Mouse (Mus musculus) midbrain, embryonic 13.5 days (tissue): Measurements from ENCODE around the gene Fnbp4. TPM values are rescaled to one million over a fixed set of nuclear protein-coding genes. Genes with fewer than 3 reads are reported as not detected.

Experiments used
- ATAC-seq: fragments of 200-750 bp; cut with Nextera tagmentation; 2 replicates; pipeline ENCODE4 v1.8.0; 2017; ENCODE audit warnings: mild to moderate bottlenecking, moderate TSS enrichment, moderate library complexity
- H3K27ac ChIP-seq: fragments of 300-500 bp; sonication (generic); 2 replicates; pipeline ENCODE4 v1.5.1; 2015; ENCODE audit warnings: inconsistent platforms, mild to moderate bottlenecking, moderate library complexity
- H3K27me3 ChIP-seq: fragments of 300-500 bp; sonication (generic); 2 replicates; pipeline ENCODE4 v1.6.1; 2015; ENCODE audit warnings: mild to moderate bottlenecking, inconsistent platforms
- H3K36me3 ChIP-seq: fragments of 300-500 bp; sonication (generic); 2 replicates; pipeline ENCODE4 v1.6.1; 2015; ENCODE audit warnings: mild to moderate bottlenecking, inconsistent platforms
- H3K4me1 ChIP-seq: fragments of 300-500 bp; sonication (generic); replicated peaks from 2 replicates; pipeline ENCODE4 v1.6.1; 2015; ENCODE audit warnings: inconsistent platforms
- H3K4me2 ChIP-seq: fragments of 300-500 bp; sonication (generic); replicated peaks from 2 replicates; pipeline ENCODE4 v1.6.1; 2015; ENCODE audit warnings: moderate library complexity, mild to moderate bottlenecking, inconsistent platforms
- H3K4me3 ChIP-seq: fragments of 300-500 bp; sonication (generic); replicated peaks from 2 replicates; pipeline ENCODE4 v1.5.1; 2015; ENCODE audit warnings: mild to moderate bottlenecking, inconsistent platforms
- H3K9ac ChIP-seq: fragments of 300-500 bp; sonication (generic); replicated peaks from 2 replicates; pipeline ENCODE4 v1.6.1; 2015; ENCODE audit warnings: mild to moderate bottlenecking, inconsistent platforms
- H3K9me3 ChIP-seq: fragments of 300-500 bp; sonication (generic); 2 replicates; pipeline ENCODE4 v1.6.1; 2016; ENCODE audit warnings: mild to moderate bottlenecking, inconsistent platforms
- WGBS: fragments of 180-500 bp; shearing (Covaris S2); methylation state at CpG from one replicate; pipeline ENCODE4 v1.1.7; 2015; 5-methylcytosine and 5-hydroxymethylcytosine counted together
- polyA plus RNA-seq: library from polyadenylated mRNA; unstranded; fragments of >200 nt; fragmentation: Nextera tagmentation; extraction: Ambion mirVana; gene quantifications from 2 replicates; pipeline ENCODE4 v1.2.1, GENCODE M21; 2015

Gene Fnbp4
- polyA plus RNA-seq: 118 and 131 TPM in 2 replicates

GRCm38 (mm10) chr2:90745053-90745678 lies at the start of gene Fnbp4:
Gene Fnbp4, plus strand, starts transcription at chr2:90745370.
- peak within 1 kb of the TSS; percentile 97 for H3K27ac ChIP-seq
- H3K4me3 ChIP-seq: peak within 1 kb of the TSS; percentile 97
- H3K9ac ChIP-seq: peak within 1 kb of the TSS; percentile 99
- peaks cover 14% of the 10 kb centered on the region for H3K36me3 ChIP-seq
- no peaks in the 10 kb centered on the region for H3K9me3 ChIP-seq
- H3K4me2 ChIP-seq: peak within 1 kb of the TSS; percentile 79
- peak; percentile 100 for ATAC-seq
- H3K27me3 ChIP-seq: no peaks in the 10 kb centered on the region
- under 1% methylated on average over 44 of the region's 44 CpGs for WGBS
- peaks cover 41% of the 10 kb centered on the region for H3K4me1 ChIP-seq

DNA sequence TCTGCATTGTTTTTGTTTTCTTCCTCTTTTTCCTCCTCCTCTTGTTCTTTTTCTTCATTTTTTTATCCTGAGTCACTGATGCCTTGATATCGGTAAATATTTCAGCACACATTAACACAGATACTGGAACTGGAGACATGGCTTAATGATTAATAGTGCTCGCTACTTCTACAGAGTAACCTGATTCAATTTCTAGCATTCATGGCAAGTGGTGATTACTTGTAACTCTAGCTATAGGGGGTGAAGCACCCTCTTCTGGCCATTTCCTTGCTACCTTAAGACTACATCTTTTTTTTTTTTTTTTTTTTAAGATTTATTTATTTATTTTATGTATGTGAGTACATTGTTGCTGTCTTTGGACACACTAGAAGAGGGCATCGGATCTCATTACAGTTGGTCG lies 44.2 kb upstream of the Fnbp4 start:
- WGBS: 94% methylated on average over 4 of the region's 4 CpGs
- ATAC-seq: no peak

DNA sequence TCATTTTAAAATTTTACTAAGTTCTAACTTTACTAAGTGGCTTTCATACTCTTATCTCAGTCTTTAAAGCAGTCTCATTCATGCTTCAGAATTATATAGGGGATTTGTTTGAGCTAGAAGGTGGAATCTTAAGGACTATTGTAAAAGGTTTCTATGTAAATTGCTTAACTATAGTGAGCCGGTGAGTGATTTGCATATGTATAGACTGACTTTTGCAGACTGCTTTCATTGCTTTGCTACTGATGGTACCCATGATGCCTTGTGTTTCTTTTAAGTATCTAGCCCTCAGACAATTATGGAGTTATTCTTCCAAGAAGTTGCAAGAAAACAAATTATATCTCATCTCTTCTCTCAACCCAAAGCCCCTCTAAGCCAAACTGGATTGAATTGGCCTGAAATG lies 36.6 kb upstream of the Fnbp4 start:
- Histone ChIP-seq H3K27me3 (no peaks in the 10 kb centered on the region), H3K27ac (no peak overlapping the region), H3K9ac (no peak overlapping the region), H3K9me3 (no peaks in the 10 kb centered on the region), H3K4me2 (no peak overlapping the region), H3K4me3 (no peak overlapping the region), H3K4me1 (0 out of 2 replicates have a peak, but pooled peaks cover 2% of the 10 kb centered on the region), H3K36me3 (peaks cover 89% of the 10 kb centered on the region)
- WGBS: 8% methylated on average over 1 of the region's 1 CpGs
- ATAC-seq: no peak

More for the DNA sequence above, 44.2 kb upstream of the Fnbp4 start:
- no peak overlapping the region for H3K4me3 ChIP-seq
- H3K27me3 ChIP-seq: no peaks in the 10 kb centered on the region
- no peak overlapping the region for H3K9ac ChIP-seq
- H3K4me1 ChIP-seq: no peaks in the 10 kb centered on the region
- no peak overlapping the region for H3K27ac ChIP-seq
- no peak overlapping the region for H3K4me2 ChIP-seq
- no peaks in the 10 kb centered on the region for H3K9me3 ChIP-seq
- H3K36me3 ChIP-seq: peaks cover 91% of the 10 kb centered on the region

DNA sequence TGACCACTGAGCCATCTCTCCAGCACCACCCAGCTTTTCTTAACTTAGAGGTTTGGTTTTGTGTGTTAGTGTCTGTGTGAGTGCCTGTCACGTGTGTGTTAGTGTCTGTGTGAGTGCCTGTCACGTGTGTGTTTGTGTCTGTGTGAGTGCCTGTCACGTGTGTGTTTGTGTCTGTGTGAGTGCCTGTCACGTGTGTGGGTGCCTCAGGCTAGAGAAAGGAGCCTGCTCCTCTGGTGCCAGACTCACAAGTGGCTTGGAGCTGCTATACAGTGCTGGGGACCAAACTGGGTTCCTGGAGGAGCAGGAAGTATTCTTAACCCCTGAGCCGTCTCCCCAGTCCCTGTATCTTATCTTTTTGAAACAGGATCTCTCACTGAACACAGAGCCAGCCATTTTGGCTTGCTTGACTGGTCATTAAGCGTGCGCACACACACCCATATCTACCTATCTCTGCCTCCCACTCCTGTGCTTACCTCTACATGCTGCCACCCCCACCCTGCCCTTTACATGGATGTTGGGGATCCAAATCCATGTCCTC lies 29.5 kb upstream of the Fnbp4 start:
- peaks cover 83% of the 10 kb centered on the region for H3K36me3 ChIP-seq
- H3K27ac ChIP-seq: no peak overlapping the region
- no peak overlapping the region for H3K4me2 ChIP-seq
- WGBS: 94% methylated on average over 7 of the region's 7 CpGs
- ATAC-seq: no peak
- no peak overlapping the region for H3K9ac ChIP-seq
- H3K4me1 ChIP-seq: no peaks in the 10 kb centered on the region
- no peak overlapping the region for H3K4me3 ChIP-seq
- H3K9me3 ChIP-seq: no peaks in the 10 kb centered on the region
- H3K27me3 ChIP-seq: no peaks in the 10 kb centered on the region

DNA sequence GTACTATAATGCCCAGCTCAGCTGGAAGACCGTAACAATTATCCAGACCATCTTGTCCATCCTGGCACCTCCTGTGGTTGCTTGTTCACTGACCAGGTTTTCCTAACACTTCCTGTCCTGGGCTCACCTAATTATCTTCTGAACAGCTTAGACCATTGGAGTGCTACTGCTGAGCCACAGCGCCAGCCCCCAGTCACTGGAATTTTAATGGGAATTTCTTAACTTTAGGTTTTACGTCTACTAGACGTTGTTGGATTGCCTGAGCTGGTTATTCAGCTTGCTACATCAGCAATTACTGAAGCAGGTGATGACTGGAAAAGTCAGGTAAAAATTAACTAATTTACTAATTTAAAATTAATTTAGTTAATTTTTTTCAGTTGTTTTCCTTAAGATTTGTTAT lies 27.8 kb upstream of the Fnbp4 start:
- Histone ChIP-seq H3K4me2 (no peak overlapping the region), H3K9me3 (no peaks in the 10 kb centered on the region), H3K9ac (no peak overlapping the region), H3K4me3 (no peak overlapping the region), H3K27me3 (no peaks in the 10 kb centered on the region), H3K27ac (no peak overlapping the region), H3K4me1 (no peaks in the 10 kb centered on the region), H3K36me3 (peaks cover 80% of the 10 kb centered on the region)
- 92% methylated on average over 4 of the region's 4 CpGs for WGBS
- no peak for ATAC-seq

GRCm38 (mm10) chr2:90717948-90718347 lies 27.2 kb upstream of the Fnbp4 start:
- ATAC-seq: no peak
- whole genome bisulfite sequencing: 89% methylated on average over 5 of the region's 5 CpGs
- peaks cover 79% of the 10 kb centered on the region for H3K36me3 ChIP-seq
- H3K4me3 ChIP-seq: no peak overlapping the region
- no peaks in the 10 kb centered on the region for H3K9me3 ChIP-seq
- no peaks in the 10 kb centered on the region for H3K4me1 ChIP-seq
- H3K4me2 ChIP-seq: no peak overlapping the region
- no peak overlapping the region for H3K9ac ChIP-seq
- H3K27ac ChIP-seq: no peak overlapping the region
- H3K27me3 ChIP-seq: no peaks in the 10 kb centered on the region

DNA sequence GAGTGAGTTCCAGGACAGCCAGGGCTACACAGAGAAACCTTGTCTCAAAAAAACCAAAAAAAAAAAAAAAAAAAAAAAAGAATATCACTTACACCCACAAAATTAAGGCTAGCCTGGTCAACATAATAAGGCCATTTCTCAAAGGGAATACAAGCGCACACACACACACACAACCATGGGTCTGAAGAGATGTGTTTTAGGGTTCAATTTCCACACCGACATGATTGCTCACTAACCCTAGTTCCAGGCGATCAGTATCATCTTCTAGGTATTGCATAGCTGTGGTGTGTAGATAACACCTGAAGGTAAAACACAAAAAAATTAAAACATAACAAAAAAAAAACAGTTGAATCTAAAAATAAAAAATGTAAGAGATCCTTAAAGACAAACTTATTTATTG lies 18.4 kb upstream of the Fnbp4 start:
- peaks cover 87% of the 10 kb centered on the region for H3K36me3 ChIP-seq

GRCm38 (mm10) chr2:90735326-90735725 lies 9.8 kb upstream of the Fnbp4 start:
- Histone ChIP-seq H3K9ac (no peak overlapping the region), H3K27ac (no peak overlapping the region), H3K4me3 (no peak overlapping the region), H3K9me3 (no peaks in the 10 kb centered on the region), H3K4me2 (no peak overlapping the region), H3K36me3 (peaks cover 72% of the 10 kb centered on the region), H3K27me3 (no peaks in the 10 kb centered on the region), H3K4me1 (no peaks in the 10 kb centered on the region)
- 96% methylated on average over 11 of the region's 11 CpGs for WGBS
- ATAC-seq: no peak

More for the DNA sequence above, 18.4 kb upstream of the Fnbp4 start:
- Histone ChIP-seq H3K4me3 (no peak overlapping the region), H3K4me2 (no peak overlapping the region), H3K27ac (no peak overlapping the region), H3K4me1 (no peaks in the 10 kb centered on the region), H3K9me3 (no peaks in the 10 kb centered on the region), H3K9ac (no peak overlapping the region), H3K27me3 (no peaks in the 10 kb centered on the region)
- WGBS: 96% methylated on average over 3 of the region's 3 CpGs
- no peak for ATAC-seq

- no peak for ATAC-seq
- Histone ChIP-seq H3K9me3 (no peaks in the 10 kb centered on the region), H3K4me1 (no peaks in the 10 kb centered on the region), H3K4me2 (no peak overlapping the region), H3K9ac (no peak overlapping the region), H3K27ac (no peak overlapping the region), H3K27me3 (no peaks in the 10 kb centered on the region), H3K4me3 (no peak overlapping the region), H3K36me3 (peaks cover 40% of the 10 kb centered on the region)
- WGBS: 89% methylated on average over 3 of the region's 3 CpGs
These were observed 6.4 kb upstream of the Fnbp4 start for GRCm38 (mm10) chr2:90738801-90739200.

DNA sequence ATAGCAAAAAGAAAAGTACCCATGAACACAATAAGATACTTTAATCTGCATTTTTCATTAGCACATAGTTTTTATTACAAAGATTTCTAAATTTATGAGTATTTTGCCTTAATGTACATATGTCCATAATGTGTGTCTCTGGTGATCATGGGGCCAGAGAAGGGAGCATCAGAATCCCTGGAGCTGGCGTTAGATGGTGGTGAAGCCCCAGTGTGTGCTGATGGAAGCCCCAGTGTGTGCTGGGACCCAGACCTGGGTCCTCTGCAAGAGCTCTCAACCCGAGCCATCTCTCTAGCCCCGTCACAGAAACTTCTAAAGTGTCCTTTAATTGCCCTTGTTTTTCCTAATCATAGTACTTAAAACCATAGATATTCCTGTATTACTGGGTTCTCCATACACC lies 5.8 kb upstream of the Fnbp4 start:
- no peak for ATAC-seq
- 0 out of 2 replicates have a peak, but pooled peaks cover 3% of the 10 kb centered on the region for H3K4me1 ChIP-seq
- no peak overlapping the region for H3K27ac ChIP-seq
- 95% methylated on average over 3 of the region's 3 CpGs for WGBS
- H3K4me2 ChIP-seq: no peak overlapping the region
- H3K9ac ChIP-seq: no peak overlapping the region
- no peaks in the 10 kb centered on the region for H3K27me3 ChIP-seq
- peaks cover 35% of the 10 kb centered on the region for H3K36me3 ChIP-seq
- H3K4me3 ChIP-seq: no peak overlapping the region
- no peaks in the 10 kb centered on the region for H3K9me3 ChIP-seq

DNA sequence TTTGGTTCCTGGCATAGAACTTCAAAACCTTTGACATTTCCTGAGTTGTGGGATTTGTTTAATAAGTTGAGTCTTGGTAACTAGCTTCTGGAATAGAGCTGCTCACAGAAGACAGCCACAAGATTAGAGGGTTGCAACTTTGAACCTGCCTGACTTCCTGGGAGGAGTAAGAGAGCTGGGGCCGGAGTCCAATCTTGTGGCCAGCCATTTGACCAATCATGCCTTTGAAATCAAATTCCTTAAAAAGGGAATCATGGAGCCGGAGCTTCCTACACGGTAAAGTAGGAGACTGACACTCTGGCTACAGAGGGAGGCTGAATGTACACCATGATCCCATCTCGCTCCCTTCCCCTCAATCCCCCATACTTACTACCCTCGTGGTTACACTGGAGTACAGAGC lies 5.2 kb upstream of the Fnbp4 start:
- Histone ChIP-seq H3K9ac (no peak overlapping the region), H3K4me2 (no peak overlapping the region), H3K27ac (no peak overlapping the region), H3K4me1 (0 out of 2 replicates have a peak, but pooled peaks cover 6% of the 10 kb centered on the region), H3K36me3 (peaks cover 29% of the 10 kb centered on the region), H3K9me3 (no peaks in the 10 kb centered on the region), H3K27me3 (no peaks in the 10 kb centered on the region), H3K4me3 (no peak overlapping the region)
- ATAC-seq: no peak
- 90% methylated on average over 5 of the region's 5 CpGs for WGBS

GRCm38 (mm10) chr2:90744285-90745052 lies 701 bp upstream of the Fnbp4 start:
- no peaks in the 10 kb centered on the region for H3K27me3 ChIP-seq
- peaks cover 34% of the 10 kb centered on the region for H3K4me1 ChIP-seq
- H3K9me3 ChIP-seq: no peaks in the 10 kb centered on the region
- peak overlapping the region; percentile 97 for H3K4me3 ChIP-seq
- peaks cover 10% of the 10 kb centered on the region for H3K36me3 ChIP-seq
- peak overlapping the region; percentile 55 for H3K4me2 ChIP-seq
- peak overlapping the region; percentile 59 for H3K9ac ChIP-seq
- H3K27ac ChIP-seq: peak overlapping the region; percentile 97
- ATAC-seq: peak; percentile 10
- 61% methylated on average over 12 of the region's 12 CpGs for WGBS
